Mouse (Mus musculus): ENCODE results near the gene Tef. TPM values are rescaled to one million over a fixed set of nuclear protein-coding genes. Genes with fewer than 3 reads are reported as not detected.

Tef gene
- polyA plus RNA-seq, 1 experiment from 2014 or later, result 32.4 TPM

DNA sequence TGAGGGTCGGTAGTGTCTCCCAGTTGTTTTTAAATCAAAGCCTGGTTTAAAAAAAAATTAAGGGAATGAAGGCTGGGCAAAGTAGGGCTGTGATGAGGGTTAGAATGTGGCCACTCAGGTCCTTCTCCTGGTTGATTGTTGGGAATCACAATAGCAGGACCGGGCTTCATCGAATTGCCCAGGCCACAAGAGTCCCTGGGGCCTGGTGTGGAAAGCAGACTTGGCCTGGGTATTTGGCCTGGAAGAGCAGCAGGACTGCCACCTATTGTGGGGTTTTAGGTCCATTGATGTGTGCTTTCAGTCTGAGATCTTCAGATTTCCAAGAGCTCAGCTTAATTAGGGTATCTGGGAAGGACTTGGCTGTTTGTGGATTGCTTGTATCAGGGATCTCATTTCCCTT, 10.1 kb downstream of the Tef start:
- H3K4me2 ChIP-seq (replicated peaks), result peak overlapping the region; percentile 73
- H3K9me3 ChIP-seq, result no peaks in the 10 kb centered on the region
- H3K27ac ChIP-seq (replicated peaks), result no peak overlapping the region
- H3K4me1 ChIP-seq, result peaks cover 38% of the 10 kb centered on the region
- 38% methylated on average over 3 of the region's 3 CpGs for WGBS
- H3K4me3 ChIP-seq, result peak overlapping the region; percentile 83
- H3K36me3 ChIP-seq, result peaks cover 24% of the 10 kb centered on the region
- H3K9ac ChIP-seq (replicated peaks), result peak overlapping the region; percentile 88
- H3K27me3 ChIP-seq, result no peaks in the 10 kb centered on the region; the same call in 1 of the 2 replicates
- no peak for ATAC-seq (ENCODE audit: low FRiP score, low read depth)

DNA sequence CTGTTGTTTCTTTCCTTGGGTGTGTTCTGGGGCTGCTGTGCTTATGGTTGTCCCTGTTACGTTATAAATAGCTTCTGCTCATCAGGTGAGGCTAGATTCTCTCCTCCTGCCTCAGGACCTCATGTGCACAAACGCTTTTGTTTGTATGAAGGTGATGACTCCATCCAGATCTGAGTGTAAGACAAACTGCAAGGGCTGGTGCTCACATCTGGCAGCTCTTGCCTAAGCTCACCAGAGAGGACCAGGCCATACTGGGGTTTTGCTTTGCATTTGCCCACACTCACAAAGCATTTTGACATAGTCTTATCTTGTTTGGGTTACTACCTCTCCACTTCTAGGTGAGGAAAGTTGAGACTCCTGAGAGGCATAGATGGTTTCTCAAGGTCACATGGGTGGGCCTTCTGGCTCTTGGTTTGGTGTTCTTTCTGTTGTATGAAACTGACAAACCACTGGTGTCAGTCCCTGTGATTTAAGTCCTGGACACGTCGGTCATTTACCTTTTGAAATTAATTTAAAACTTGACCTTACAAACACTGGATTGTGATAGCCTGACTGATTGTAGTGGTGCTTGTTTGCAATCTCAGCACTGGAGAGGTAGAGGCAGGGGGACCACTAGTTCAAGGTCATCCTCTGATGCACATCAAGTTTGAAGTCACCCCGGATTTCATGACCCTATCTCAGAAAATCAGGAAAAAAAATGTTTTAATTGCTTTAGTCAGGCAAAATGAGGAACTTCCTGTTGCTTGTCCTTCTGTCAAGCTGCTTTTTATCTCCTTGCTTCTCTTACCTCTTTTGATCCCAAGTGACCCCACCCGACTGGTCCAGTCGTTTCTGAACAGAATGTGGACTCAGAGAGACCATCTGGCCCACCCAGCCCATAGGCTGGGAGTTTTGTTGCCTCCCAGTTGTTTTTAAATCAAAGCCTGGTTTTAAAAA, 10.7 kb downstream of the Tef start:
- 79% methylated on average over 7 of the region's 7 CpGs for WGBS
- peak overlapping the region; percentile 88 for H3K9ac ChIP-seq (replicated peaks)

DNA sequence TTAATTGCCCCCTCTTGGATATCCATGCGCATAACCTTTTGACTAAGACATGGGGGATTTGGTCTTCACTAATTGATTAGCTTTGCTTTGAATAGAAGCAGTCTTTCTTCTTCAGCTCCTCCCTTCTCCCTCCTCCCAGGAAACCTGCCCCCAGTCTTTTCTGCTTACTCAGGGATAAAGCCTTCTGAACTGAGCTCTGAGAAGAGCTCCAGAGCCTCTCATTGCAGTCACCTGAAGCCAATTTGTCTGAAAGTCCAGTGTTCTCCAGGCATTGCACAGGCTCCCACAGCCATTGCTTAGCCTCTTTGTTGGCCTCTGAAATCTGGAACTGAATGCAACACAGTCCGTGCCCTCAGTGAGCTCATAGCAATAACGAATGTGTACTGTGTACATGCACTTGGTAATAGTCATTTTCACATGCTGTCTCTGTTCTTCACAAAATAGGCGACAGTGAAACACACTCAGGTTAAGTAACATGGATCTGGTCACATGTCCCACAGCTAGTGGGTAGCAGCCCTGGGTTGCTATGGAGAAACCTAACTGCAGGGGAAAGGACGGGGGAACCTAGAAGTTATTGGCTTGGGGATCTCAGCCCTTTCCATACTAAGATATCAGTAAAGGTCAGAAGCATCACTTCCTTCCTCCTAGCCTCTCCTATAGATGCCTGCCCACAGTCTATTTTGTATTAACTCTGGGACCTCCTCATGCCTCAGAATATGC, 11.9 kb downstream of the Tef start:
- Histone ChIP-seq H3K27ac (replicated peaks) (no peak overlapping the region), H3K9ac (replicated peaks) (no peak overlapping the region), H3K4me3 (no peak overlapping the region), H3K4me1 (peaks cover 38% of the 10 kb centered on the region), H3K9me3 (no peaks in the 10 kb centered on the region), H3K4me2 (replicated peaks) (no peak overlapping the region), H3K27me3 (no peaks in the 10 kb centered on the region; the same call in 1 of the 2 replicates), H3K36me3 (peaks cover 42% of the 10 kb centered on the region)
- 61% methylated on average over 5 of the region's 5 CpGs for WGBS
- no peak for ATAC-seq (ENCODE audit: low FRiP score, low read depth)

More for the DNA sequence above, 10.7 kb downstream of the Tef start:
- peaks cover 31% of the 10 kb centered on the region for H3K36me3 ChIP-seq
- H3K9me3 ChIP-seq, result no peaks in the 10 kb centered on the region
- peak overlapping the region; percentile 83; the same call in 1 of the 2 replicates for H3K4me3 ChIP-seq
- ATAC-seq (ENCODE audit: low FRiP score, low read depth), result no peak
- no peak overlapping the region for H3K27ac ChIP-seq (replicated peaks)
- peak overlapping the region; percentile 73 for H3K4me2 ChIP-seq (replicated peaks)
- H3K27me3 ChIP-seq, result no peaks in the 10 kb centered on the region; the same call in 1 of the 2 replicates
- peaks cover 38% of the 10 kb centered on the region for H3K4me1 ChIP-seq

DNA sequence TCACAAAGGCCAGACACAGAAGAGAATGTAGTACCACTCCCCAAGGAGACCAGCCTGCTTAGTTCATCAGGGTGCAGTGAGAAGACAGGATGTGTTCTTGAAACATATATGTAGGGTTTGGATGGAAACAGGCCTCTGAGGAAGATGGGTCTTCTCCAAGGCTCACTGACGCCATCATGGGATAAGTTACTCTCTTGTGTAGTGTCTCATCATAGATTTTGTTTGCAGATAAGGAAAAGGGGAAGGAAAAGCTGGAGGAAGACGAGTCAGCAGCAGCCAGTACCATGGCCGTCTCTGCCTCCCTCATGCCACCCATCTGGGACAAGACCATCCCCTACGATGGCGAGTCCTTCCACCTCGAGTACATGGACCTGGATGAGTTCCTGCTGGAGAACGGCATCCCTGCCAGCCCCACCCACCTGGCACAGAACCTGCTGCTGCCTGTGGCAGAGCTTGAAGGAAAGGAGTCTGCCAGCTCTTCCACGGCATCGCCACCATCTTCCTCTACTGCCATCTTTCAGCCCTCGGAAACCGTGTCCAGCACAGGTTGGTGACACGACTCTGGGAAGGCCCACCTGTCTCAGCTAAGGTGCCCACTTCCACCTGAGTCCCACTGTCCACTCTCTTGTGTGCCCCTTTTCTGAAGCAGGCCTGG, 12.6 kb downstream of the Tef start:
- ATAC-seq (ENCODE audit: low FRiP score, low read depth), result no peak
- WGBS, result 94% methylated on average over 12 of the region's 12 CpGs
- Histone ChIP-seq H3K4me2 (replicated peaks) (no peak overlapping the region), H3K4me3 (no peak overlapping the region), H3K4me1 (peaks cover 35% of the 10 kb centered on the region), H3K9ac (replicated peaks) (no peak overlapping the region), H3K27me3 (no peaks in the 10 kb centered on the region), H3K9me3 (no peaks in the 10 kb centered on the region), H3K36me3 (peaks cover 48% of the 10 kb centered on the region), H3K27ac (replicated peaks) (no peak overlapping the region)

- no peak overlapping the region for H3K4me2 ChIP-seq (replicated peaks)
- no peaks in the 10 kb centered on the region for H3K9me3 ChIP-seq
- ATAC-seq (ENCODE audit: low FRiP score, low read depth), result no peak
- H3K4me1 ChIP-seq, result peaks cover 12% of the 10 kb centered on the region
- no peak overlapping the region for H3K27ac ChIP-seq (replicated peaks)
- H3K9ac ChIP-seq (replicated peaks), result no peak overlapping the region
- WGBS, result 84% methylated on average over 3 of the region's 3 CpGs
- peaks cover 81% of the 10 kb centered on the region for H3K36me3 ChIP-seq
- H3K4me3 ChIP-seq, result no peak overlapping the region
- H3K27me3 ChIP-seq, result no peaks in the 10 kb centered on the region
These were observed 16.2 kb downstream of the Tef start for GRCm38 (mm10) chr15:81818404-81818803.

DNA sequence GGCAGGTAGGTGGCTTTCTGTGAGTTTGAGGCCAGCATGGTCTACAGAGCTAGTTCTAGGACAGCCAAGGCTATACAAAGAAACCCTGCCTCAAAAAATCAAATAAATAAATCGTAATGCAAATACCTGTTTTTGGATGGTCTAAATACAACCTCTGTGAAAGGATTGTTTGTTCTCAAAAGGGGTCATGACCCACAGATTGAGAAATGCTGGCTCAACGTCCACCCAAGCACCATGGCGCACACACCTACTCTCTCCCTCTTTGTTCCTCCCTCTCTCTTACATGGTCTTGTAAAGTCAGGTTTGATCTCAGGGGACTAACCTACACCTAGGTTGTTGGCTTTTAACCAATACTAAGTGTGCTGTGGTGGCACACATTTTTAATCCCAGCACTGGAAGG, 20.4 kb downstream of the Tef start:
- H3K9ac ChIP-seq (replicated peaks), result no peak overlapping the region
- no peaks in the 10 kb centered on the region for H3K4me1 ChIP-seq
- H3K36me3 ChIP-seq, result peaks cover 89% of the 10 kb centered on the region
- no peak for ATAC-seq (ENCODE audit: low FRiP score, low read depth)
- H3K4me3 ChIP-seq, result no peak overlapping the region
- no peaks in the 10 kb centered on the region for H3K27me3 ChIP-seq
- H3K4me2 ChIP-seq (replicated peaks), result no peak overlapping the region
- 89% methylated on average over 3 of the region's 3 CpGs for WGBS
- no peaks in the 10 kb centered on the region for H3K9me3 ChIP-seq
- no peak overlapping the region for H3K27ac ChIP-seq (replicated peaks)

DNA sequence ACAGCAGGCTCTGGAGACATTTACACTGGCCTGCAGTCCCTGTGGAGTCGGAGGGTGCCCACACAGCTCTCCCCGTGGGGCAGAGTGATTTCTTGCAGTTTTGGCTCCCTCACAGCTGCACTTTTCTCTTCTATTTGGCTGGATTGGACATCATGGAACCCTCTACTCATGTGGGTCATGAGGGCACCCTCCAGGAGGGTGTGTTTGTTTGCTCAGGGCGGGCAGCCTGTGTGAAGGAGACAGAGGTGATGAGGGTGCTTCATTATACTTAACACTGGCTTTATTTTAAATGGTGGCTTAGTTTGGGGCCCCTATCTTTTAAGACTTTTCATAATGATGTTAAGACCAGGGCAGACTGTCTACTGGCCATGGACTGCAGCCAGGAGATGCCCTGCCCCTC, 22.6 kb downstream of the Tef start:
- Histone ChIP-seq H3K4me1 (no peaks in the 10 kb centered on the region), H3K27ac (replicated peaks) (no peak overlapping the region), H3K27me3 (no peaks in the 10 kb centered on the region), H3K9ac (replicated peaks) (no peak overlapping the region), H3K4me3 (no peak overlapping the region), H3K4me2 (replicated peaks) (no peak overlapping the region), H3K9me3 (no peaks in the 10 kb centered on the region), H3K36me3 (peaks cover 69% of the 10 kb centered on the region)
- no peak for ATAC-seq (ENCODE audit: low FRiP score, low read depth)
- 86% methylated on average over 3 of the region's 3 CpGs for WGBS

DNA sequence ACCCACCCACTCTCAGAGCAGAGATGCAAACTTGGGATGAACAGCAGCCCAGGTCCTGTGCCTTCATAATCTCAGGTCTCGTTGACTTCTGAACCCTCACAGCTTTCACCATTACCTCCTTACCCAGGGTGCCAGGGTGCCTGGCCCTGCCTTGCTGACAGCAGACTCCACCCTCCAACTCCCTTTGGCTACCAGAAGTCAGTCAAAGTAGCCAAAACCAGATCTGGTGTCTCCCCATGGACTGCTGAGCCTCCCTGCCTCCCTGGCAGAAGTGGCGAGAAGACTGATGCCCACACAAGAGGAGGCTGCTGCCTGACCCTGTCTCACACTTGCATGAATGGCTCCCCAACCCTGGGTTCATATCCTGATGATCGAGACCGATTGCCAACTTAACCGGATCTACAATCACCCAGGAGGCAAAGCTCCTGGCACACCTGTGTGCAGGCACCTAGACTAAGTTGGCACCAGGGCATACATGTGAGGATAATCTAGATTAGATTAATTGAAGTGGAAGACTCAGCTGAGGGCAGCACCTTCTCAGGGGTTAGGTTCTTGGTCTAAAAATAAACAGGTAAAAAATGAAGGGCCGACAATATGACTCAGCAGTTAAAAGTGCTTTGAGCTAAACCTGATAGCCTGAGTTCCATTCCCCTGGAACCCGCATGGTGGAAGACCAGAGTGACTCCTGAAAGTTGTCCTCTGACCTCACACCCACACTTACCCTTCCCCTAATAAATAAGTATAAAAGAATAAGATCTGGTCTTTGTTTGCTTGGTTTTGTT, 26.4 kb downstream of the Tef start:
- no peaks in the 10 kb centered on the region for H3K9me3 ChIP-seq
- no peaks in the 10 kb centered on the region for H3K27me3 ChIP-seq
- no peak overlapping the region for H3K4me2 ChIP-seq (replicated peaks)
- 89% methylated on average over 7 of the region's 7 CpGs for WGBS
- H3K4me3 ChIP-seq, result no peak overlapping the region
- peaks cover 8% of the 10 kb centered on the region for H3K4me1 ChIP-seq
- H3K36me3 ChIP-seq, result peaks cover 34% of the 10 kb centered on the region
- H3K27ac ChIP-seq (replicated peaks), result no peak overlapping the region
- no peak for ATAC-seq (ENCODE audit: low FRiP score, low read depth)
- H3K9ac ChIP-seq (replicated peaks), result no peak overlapping the region

- WGBS, result 67% methylated on average over 2 of the region's 2 CpGs
- ATAC-seq (ENCODE audit: low FRiP score, low read depth), result no peak
These were observed 27.0 kb downstream of the Tef start for GRCm38 (mm10) chr15:81829208-81829580.

GRCm38 (mm10) chr15:81830530-81830929, 28.3 kb downstream of the Tef start:
- no peak overlapping the region for H3K4me2 ChIP-seq (replicated peaks)
- H3K27me3 ChIP-seq, result peaks cover 7% of the 10 kb centered on the region
- peaks cover 15% of the 10 kb centered on the region for H3K36me3 ChIP-seq
- peaks cover 8% of the 10 kb centered on the region for H3K4me1 ChIP-seq
- no peak for ATAC-seq (ENCODE audit: low FRiP score, low read depth)
- H3K9ac ChIP-seq (replicated peaks), result no peak overlapping the region
- no peaks in the 10 kb centered on the region for H3K9me3 ChIP-seq
- no peak overlapping the region for H3K4me3 ChIP-seq
- H3K27ac ChIP-seq (replicated peaks), result no peak overlapping the region
- 89% methylated on average over 4 of the region's 4 CpGs for WGBS

More at GRCm38 (mm10) chr15:81829208-81829580, 27.0 kb downstream of the Tef start:
- H3K27me3 ChIP-seq, result no peaks in the 10 kb centered on the region
- H3K4me3 ChIP-seq, result no peak overlapping the region
- H3K4me2 ChIP-seq (replicated peaks), result no peak overlapping the region
- H3K9me3 ChIP-seq, result no peaks in the 10 kb centered on the region
- peaks cover 8% of the 10 kb centered on the region for H3K4me1 ChIP-seq
- peaks cover 28% of the 10 kb centered on the region for H3K36me3 ChIP-seq
- H3K9ac ChIP-seq (replicated peaks), result no peak overlapping the region
- no peak overlapping the region for H3K27ac ChIP-seq (replicated peaks)

DNA sequence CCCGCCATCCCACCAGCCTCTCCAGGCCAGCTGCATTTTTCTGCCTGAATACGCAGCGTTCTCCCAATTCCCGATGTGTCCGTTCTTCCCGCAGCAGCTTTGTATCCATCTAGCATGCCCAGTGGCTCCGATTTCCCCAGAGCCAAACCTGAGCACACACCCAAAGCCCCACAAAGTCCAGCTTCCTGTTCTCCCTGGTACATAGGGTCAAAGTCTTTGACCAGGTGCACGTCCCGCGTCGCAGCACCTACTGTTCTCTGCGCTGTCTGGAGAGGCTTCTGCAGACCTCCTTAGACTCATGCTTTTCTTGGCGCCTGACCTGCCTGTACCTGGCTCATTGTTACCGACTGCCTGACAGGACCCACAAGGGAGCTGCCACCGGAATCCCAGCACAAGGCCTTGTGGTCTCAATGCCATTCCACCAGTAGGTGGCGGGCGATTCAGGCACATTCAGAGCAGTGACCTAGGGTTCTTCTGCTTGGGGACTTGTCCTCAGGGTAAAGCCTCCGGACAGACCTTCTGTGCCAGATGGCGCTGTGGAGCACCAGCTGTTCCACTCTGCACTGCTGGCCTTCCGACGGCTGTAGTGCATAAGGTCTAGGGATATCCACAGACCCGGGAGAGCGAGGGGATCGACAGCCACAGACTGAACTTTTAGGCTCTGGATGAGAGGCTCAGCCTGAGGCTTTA, 29.1 kb downstream of the Tef start:
- peaks cover 8% of the 10 kb centered on the region for H3K36me3 ChIP-seq
- peaks cover 15% of the 10 kb centered on the region for H3K4me1 ChIP-seq
- no peaks in the 10 kb centered on the region for H3K9me3 ChIP-seq
- H3K27me3 ChIP-seq, result peaks cover 15% of the 10 kb centered on the region
- peak overlapping the region; percentile 22; the same call in 1 of the 2 replicates for H3K27ac ChIP-seq (replicated peaks)
- 0 out of 2 replicates have a peak overlapping the region, but pooled peaks have one; percentile 16 for H3K9ac ChIP-seq (replicated peaks)
- H3K4me2 ChIP-seq (replicated peaks), result peak overlapping the region; percentile 15; the same call in 1 of the 2 replicates
- ATAC-seq (ENCODE audit: low FRiP score, low read depth), result peak; percentile 89
- peak overlapping the region; percentile 9; the same call in 1 of the 2 replicates for H3K4me3 ChIP-seq
- 15% methylated on average over 24 of the region's 24 CpGs for WGBS
